Mouse (Mus musculus): ENCODE measurements at regions not wholly inside any gene's neighbourhood (a gene's known extent, or its start where the extent isn't known, plus 50 kb on each side); places are given as distances from the start of the nearest gene placed in this dataset.

- DNase-seq (ENCODE audit: low spot score in 2 of 2) = peak in 1 of 2 experiments; percentile 43
- intact Hi-C loops (cut with DNase I) = loop anchor here (10.0 kb wide), 1 partner anchor 296 kb away; the partner anchor contains the start of gene Atp2b1
Observed at GRCm38 (mm10) chr10:98618736-98619525, 295.3 kb upstream of the Atp2b1 start.

- intact Hi-C loops (cut with DNase I) = loop anchor here (10.0 kb wide), 2 partner anchors 121 to 909 kb away; no protein-coding TSS in a partner anchor
- no peak for DNase-seq (ENCODE audit: low spot score in 2 of 2)
Observed at GRCm38 (mm10) chr10:98624103-98624502, 290.1 kb upstream of the Atp2b1 start.

- DNase-seq (ENCODE audit: low spot score in 2 of 2) = no peak
- intact Hi-C loops (cut with DNase I) = loop anchor here (10.0 kb wide), 2 partner anchors 120 to 910 kb away; no protein-coding TSS in a partner anchor
Observed at GRCm38 (mm10) chr10:98624681-98625321, 289.4 kb upstream of the Atp2b1 start.

- DNase-seq (ENCODE audit: low spot score in 2 of 2) = no peak
- intact Hi-C loops (cut with DNase I) = loop anchor here (10.0 kb wide), 2 partner anchors 117 to 913 kb away; no protein-coding TSS in a partner anchor
Observed at GRCm38 (mm10) chr10:98628191-98628590, 286.0 kb upstream of the Atp2b1 start.

- intact Hi-C loops (cut with DNase I) = loop anchor here (10.0 kb wide), 2 partner anchors 116 to 914 kb away; no protein-coding TSS in a partner anchor
- no peak for DNase-seq (ENCODE audit: low spot score in 2 of 2)
Observed at GRCm38 (mm10) chr10:98629248-98629647, 285.0 kb upstream of the Atp2b1 start.

- intact Hi-C loops (cut with DNase I) = no loop called here
- no peak for DNase-seq (ENCODE audit: low spot score in 2 of 2)
Observed at GRCm38 (mm10) chr10:98637759-98638611, 276.2 kb upstream of the Atp2b1 start.

GRCm38 (mm10) chr10:98645681-98646122, 268.5 kb upstream of the Atp2b1 start:
- intact Hi-C loops (cut with DNase I) = no loop called here
- no peak for DNase-seq (ENCODE audit: low spot score in 2 of 2)

- DNase-seq (ENCODE audit: low spot score in 2 of 2) = no peak
Observed at GRCm38 (mm10) chr10:98646311-98646999, 267.8 kb upstream of the Atp2b1 start.

GRCm38 (mm10) chr10:98648710-98649245, 265.4 kb upstream of the Atp2b1 start:
- intact Hi-C loops (cut with DNase I) = no loop called here
- no peak for DNase-seq (ENCODE audit: low spot score in 2 of 2)

More at GRCm38 (mm10) chr10:98646311-98646999, 267.8 kb upstream of the Atp2b1 start:
- intact Hi-C loops (cut with DNase I) = no loop called here

- DNase-seq (ENCODE audit: low spot score in 2 of 2) = no peak
Observed at GRCm38 (mm10) chr10:98650533-98650932, 263.7 kb upstream of the Atp2b1 start.

GRCm38 (mm10) chr10:98651127-98651526, 263.1 kb upstream of the Atp2b1 start:
- intact Hi-C loops (cut with DNase I) = no loop called here
- DNase-seq (ENCODE audit: low spot score in 2 of 2) = no peak

More at GRCm38 (mm10) chr10:98650533-98650932, 263.7 kb upstream of the Atp2b1 start:
- intact Hi-C loops (cut with DNase I) = no loop called here

GRCm38 (mm10) chr10:98651599-98651998, 262.6 kb upstream of the Atp2b1 start:
- intact Hi-C loops (cut with DNase I) = no loop called here
- DNase-seq (ENCODE audit: low spot score in 2 of 2) = no peak

GRCm38 (mm10) chr10:98652084-98652483, 262.1 kb upstream of the Atp2b1 start:
- intact Hi-C loops (cut with DNase I) = no loop called here
- DNase-seq (ENCODE audit: low spot score in 2 of 2) = no peak

GRCm38 (mm10) chr10:98660747-98661146, 253.5 kb upstream of the Atp2b1 start:
- DNase-seq (ENCODE audit: low spot score in 2 of 2) = no peak
- intact Hi-C loops (cut with DNase I) = no loop called here

GRCm38 (mm10) chr10:98665936-98666505, 248.2 kb upstream of the Atp2b1 start:
- DNase-seq (ENCODE audit: low spot score in 2 of 2) = no peak
- intact Hi-C loops (cut with DNase I) = no loop called here

- DNase-seq (ENCODE audit: low spot score in 2 of 2) = no peak
- intact Hi-C loops (cut with DNase I) = no loop called here
Observed at GRCm38 (mm10) chr10:98667728-98668127, 246.5 kb upstream of the Atp2b1 start.

- intact Hi-C loops (cut with DNase I) = no loop called here
- no peak for DNase-seq (ENCODE audit: low spot score in 2 of 2)
Observed at GRCm38 (mm10) chr10:98674131-98674530, 240.1 kb upstream of the Atp2b1 start.

GRCm38 (mm10) chr10:98676907-98677306, 237.3 kb upstream of the Atp2b1 start:
- no peak for DNase-seq (ENCODE audit: low spot score in 2 of 2)
- intact Hi-C loops (cut with DNase I) = no loop called here
